Mouse (Mus musculus): ENCODE measurements around the gene Gpr37. TPM values are rescaled to one million over a fixed set of nuclear protein-coding genes. Genes with fewer than 3 reads are reported as not detected.

Gpr37 gene
- polyA plus RNA-seq, 1 experiment from 2014 or later = 0.07 TPM

DNA sequence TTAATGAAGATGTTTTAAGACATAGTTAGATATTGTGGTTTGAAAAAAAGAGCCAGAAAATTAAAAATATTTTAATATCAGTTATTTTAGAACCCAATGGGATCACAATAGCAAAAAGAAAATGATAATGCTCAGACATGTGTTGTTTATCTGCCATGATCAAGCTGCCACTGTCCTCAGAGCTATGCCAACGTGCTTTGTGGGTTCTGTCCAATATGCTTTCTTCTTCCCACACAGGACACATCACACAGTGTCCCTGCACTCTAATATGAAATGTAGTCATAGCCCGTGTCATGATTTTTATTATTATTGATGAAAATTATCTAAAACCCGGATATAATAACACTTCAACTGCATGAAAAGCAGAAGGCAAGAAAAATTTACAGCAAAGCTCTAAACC is 16.7 kb downstream of the Gpr37 start:
- no peak overlapping the region for H3K4me3 ChIP-seq
- no peaks in the 10 kb centered on the region for H3K36me3 ChIP-seq
- ATAC-seq = no peak
- H3K4me1 ChIP-seq = no peaks in the 10 kb centered on the region
- WGBS (ENCODE audit: insufficient replicate concordance) = 42% methylated on average over 3 of the region's 3 CpGs
- H3K27me3 ChIP-seq (replicated peaks) = no peaks in the 10 kb centered on the region
- H3K9me3 ChIP-seq (replicated peaks) = no peaks in the 10 kb centered on the region
- H3K9ac ChIP-seq = no peak overlapping the region
- no peak overlapping the region for H3K27ac ChIP-seq
- no peak overlapping the region for H3K4me2 ChIP-seq

DNA sequence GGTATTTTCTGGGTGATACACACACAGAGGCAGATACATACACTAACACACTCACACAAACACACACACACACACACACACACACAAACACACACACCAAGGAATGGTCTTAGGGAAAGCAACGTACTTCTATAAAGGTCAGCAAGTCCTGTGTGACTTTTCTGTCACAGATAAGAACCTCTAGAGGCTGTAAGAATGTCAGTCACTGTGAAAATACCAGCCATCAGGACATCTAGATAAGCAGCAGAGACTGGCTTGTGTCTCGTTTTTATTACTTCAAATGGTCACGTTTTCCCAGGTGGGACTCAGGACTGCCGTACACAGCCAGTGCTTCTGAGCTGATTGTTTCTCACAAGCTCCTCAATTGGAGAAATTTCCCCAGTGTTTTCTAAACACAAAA is 20.4 kb downstream of the Gpr37 start:
- Histone ChIP-seq H3K36me3 (no peaks in the 10 kb centered on the region), H3K4me1 (no peaks in the 10 kb centered on the region), H3K4me3 (no peak overlapping the region), H3K27ac (no peak overlapping the region), H3K9me3 (replicated peaks) (no peaks in the 10 kb centered on the region), H3K4me2 (no peak overlapping the region), H3K27me3 (replicated peaks) (no peaks in the 10 kb centered on the region), H3K9ac (no peak overlapping the region)
- no peak; the same call in 1 of the 2 replicates for ATAC-seq
- WGBS (ENCODE audit: insufficient replicate concordance) = 34% methylated on average over 4 of the region's 4 CpGs

DNA sequence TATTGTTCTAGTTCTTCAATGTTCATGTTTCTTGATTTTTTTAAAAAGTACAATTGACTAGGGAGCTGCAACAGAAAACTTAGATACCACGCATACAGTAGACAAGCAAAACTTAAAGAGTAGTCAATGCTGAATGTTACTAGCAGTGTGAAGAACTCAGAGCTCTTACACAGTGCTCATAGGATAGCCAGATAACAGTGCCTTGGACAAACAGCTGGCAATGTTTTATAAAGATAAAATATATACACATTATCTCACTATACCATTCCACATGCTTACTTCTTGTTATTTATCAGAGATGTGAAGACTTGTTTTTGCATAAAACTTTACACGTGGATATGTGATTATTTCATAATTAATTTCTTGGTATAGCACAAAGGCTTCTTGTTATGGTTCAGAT is 26.6 kb downstream of the Gpr37 start:
- WGBS (ENCODE audit: insufficient replicate concordance) = 48% methylated on average over 2 of the region's 2 CpGs

DNA sequence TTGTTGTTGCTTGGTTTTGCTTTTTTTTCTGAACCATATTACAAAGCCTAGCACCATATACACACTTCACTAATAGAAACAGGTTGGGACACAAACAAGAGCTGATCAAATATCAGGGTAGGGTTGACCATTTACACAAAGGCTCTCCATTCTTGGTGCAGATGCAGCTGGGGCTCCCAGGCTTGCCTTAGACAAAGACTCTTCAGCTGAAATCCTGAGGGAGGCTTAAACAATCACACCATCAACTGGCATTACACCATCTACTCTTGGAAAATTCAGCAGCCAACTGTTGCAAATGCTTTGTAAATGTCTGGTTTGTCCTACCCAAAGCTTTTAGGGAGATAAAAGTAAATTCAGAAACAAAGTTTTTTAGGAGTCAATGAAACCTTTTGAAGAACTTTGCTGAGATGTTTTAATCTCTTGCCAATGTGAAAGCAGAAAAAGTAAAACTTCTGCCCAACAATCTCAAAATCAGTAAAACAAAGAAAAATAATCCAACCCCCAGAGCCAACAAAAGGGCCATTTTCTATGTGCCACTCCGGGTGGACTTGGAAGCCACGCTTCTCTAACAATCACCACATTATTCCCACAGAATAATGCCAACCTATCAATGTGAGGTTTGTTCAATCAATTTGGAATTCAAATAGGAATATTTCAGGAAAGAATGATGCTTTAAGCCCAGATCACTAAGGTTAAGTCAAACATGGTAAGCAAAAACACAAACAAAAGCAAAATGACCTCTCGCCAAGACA is 30.4 kb downstream of the Gpr37 start:
- no peak for ATAC-seq
- Histone ChIP-seq H3K9ac (no peak overlapping the region), H3K4me3 (no peak overlapping the region), H3K27ac (no peak overlapping the region), H3K9me3 (replicated peaks) (no peaks in the 10 kb centered on the region), H3K36me3 (no peaks in the 10 kb centered on the region), H3K27me3 (replicated peaks) (no peaks in the 10 kb centered on the region), H3K4me2 (no peak overlapping the region), H3K4me1 (no peaks in the 10 kb centered on the region)
- 73% methylated on average over 3 of the region's 3 CpGs for WGBS (ENCODE audit: insufficient replicate concordance)

More for the DNA sequence above, 26.6 kb downstream of the Gpr37 start:
- no peaks in the 10 kb centered on the region for H3K9me3 ChIP-seq (replicated peaks)
- H3K9ac ChIP-seq = no peak overlapping the region
- H3K4me3 ChIP-seq = no peak overlapping the region
- H3K27ac ChIP-seq = no peak overlapping the region
- no peaks in the 10 kb centered on the region for H3K4me1 ChIP-seq
- peak; percentile 86 for ATAC-seq
- H3K36me3 ChIP-seq = no peaks in the 10 kb centered on the region
- H3K4me2 ChIP-seq = no peak overlapping the region
- no peaks in the 10 kb centered on the region for H3K27me3 ChIP-seq (replicated peaks)

Other genes with a start within 250 kb of the Gpr37 start
- 26.2 and 26.3 TPM in 2 replicates for gene Pot1a, start 118.5 kb upstream of the Gpr37 start, polyA plus RNA-seq (2016; fragmentation: Nextera tagmentation; extraction: Ambion mirVana)